Comparison of ENCODE assay signal across 8 mouse cellular contexts in genomic region chr2:69713626-69714014, GRCm38 (mm10). TPM values are rescaled to one million over a fixed set of nuclear protein-coding genes. Genes with fewer than 3 reads are reported as not detected.
DNase-seq lines count a peak whose midpoint lies in the region; ATAC-seq and TF ChIP-seq lines count a peak whose summit lies in the region.

No protein-coding gene starts in this region.

- intact Hi-C loops in gastrocnemius, adult 2 months (cut with DNase I): loop anchor here (1.0 kb wide), 1 partner anchor 9 kb away; the partner anchor contains the start of gene Ppig

- 31% methylated on average over 4 of the region's 4 CpGs for WGBS in liver, embryonic 14.5 days (ENCODE audit: insufficient replicate concordance)
- 18% methylated on average over 4 of the region's 4 CpGs for WGBS in thymus, adult 2 months

- H3K27me3 ChIP-seq in testis, adult 2 months (ENCODE audit: control insufficient read depth, insufficient read depth, low read length): no peaks in the 10 kb centered on the region
- no peaks in the 10 kb centered on the region for H3K27me3 ChIP-seq in liver, embryonic 14.5 days (ENCODE audit: control insufficient read depth, insufficient read depth, low read length)
- no peaks in the 10 kb centered on the region for H3K27me3 ChIP-seq in thymus, adult 2 months (ENCODE audit: control insufficient read depth, insufficient read depth, low read length)

- H3K36me3 ChIP-seq in testis, adult 2 months (ENCODE audit: control insufficient read depth, insufficient read depth, low read length): no peaks in the 10 kb centered on the region
- no peaks in the 10 kb centered on the region for H3K36me3 ChIP-seq in liver, embryonic 14.5 days (replicated peaks; ENCODE audit: control insufficient read depth, insufficient read depth, low read depth)
- H3K36me3 ChIP-seq in thymus, adult 2 months (ENCODE audit: control insufficient read depth, insufficient read depth, low read length): no peaks in the 10 kb centered on the region

- no peak for TF ChIP-seq CTCF in gastrocnemius, adult 2 months (IDR thresholded peaks at IDR 0.05)
- TF ChIP-seq CTCF in testis, adult 2 months (IDR thresholded peaks at IDR 0.05; ENCODE audit: control insufficient read depth, insufficient read depth, insufficient replicate concordance, low read depth, low read length): no peak
- TF ChIP-seq CTCF in liver, embryonic 14.5 days (IDR thresholded peaks at IDR 0.05; ENCODE audit: low read depth): no peak
- TF ChIP-seq CTCF in thymus, adult 2 months (IDR thresholded peaks at IDR 0.05; ENCODE audit: borderline replicate concordance, control insufficient read depth, extremely low read depth, insufficient read depth, low read length, poor library complexity): no peak

- peak overlapping the region; percentile 66 for H3K4me2 ChIP-seq in liver, embryonic 14.5 days (ENCODE audit: low read depth)

- no peak for DNase-seq in gastrocnemius, adult 2 months
- no peak for DNase-seq in gastrocnemius, postnatal 4 days (ENCODE audit: low spot score in 2 of 2)
- no peak for DNase-seq in testis, postnatal 10 days (ENCODE audit: low spot score)
- DNase-seq in liver, embryonic 14.5 days (ENCODE audit: low read depth in 3 of 3, low spot score in 3 of 3): no peak
- DNase-seq in thymus, adult 2 months: no peak
- DNase-seq in cerebellum, adult 18-20 months: no peak
- no peak for DNase-seq in right cerebral cortex, adult 2 months (ENCODE audit: low spot score in 2 of 2)

- no peak for TF ChIP-seq EP300 in liver, embryonic 14.5 days (IDR thresholded peaks at IDR 0.05; ENCODE audit: low read depth)

- H3K9ac ChIP-seq in liver, embryonic 14.5 days (replicated peaks): no peak overlapping the region

- no peaks in the 10 kb centered on the region for H3K9me3 ChIP-seq in liver, embryonic 14.5 days (ENCODE audit: control insufficient read depth, low read length)

- no peak for TF ChIP-seq POLR2A in testis, adult 2 months (IDR thresholded peaks at IDR 0.05; ENCODE audit: control insufficient read depth, low read depth, low read length)
- TF ChIP-seq POLR2A in thymus, adult 2 months (IDR thresholded peaks at IDR 0.05; ENCODE audit: control insufficient read depth, extremely low read depth, insufficient read depth, low read length, poor library complexity): no peak

- H3K4me3 ChIP-seq in gastrocnemius, adult 2 months: peak overlapping the region; percentile 80
- peak overlapping the region; percentile 97 for H3K4me3 ChIP-seq in testis, adult 2 months (ENCODE audit: control insufficient read depth, low read depth, low read length)
- peak overlapping the region in 1 of 2 experiments; percentile 63; a peak in 2 of 4 replicates for H3K4me3 ChIP-seq in liver, embryonic 14.5 days (ENCODE audit: insufficient read depth in 1 of 2, low read depth in 2 of 2, low read length in 2 of 2)
- no peak overlapping the region for H3K4me3 ChIP-seq in thymus, adult 2 months (ENCODE audit: control insufficient read depth, insufficient read depth, low read length)

- peak overlapping the region; percentile 95 for H3K27ac ChIP-seq in gastrocnemius, adult 2 months
- no peak overlapping the region for H3K27ac ChIP-seq in testis, adult 2 months (ENCODE audit: control insufficient read depth, insufficient read depth, low read depth, low read length)
- no peak overlapping the region for H3K27ac ChIP-seq in liver, embryonic 14.5 days
- H3K27ac ChIP-seq in thymus, adult 2 months (ENCODE audit: control insufficient read depth, insufficient read depth, low read length): no peak overlapping the region

- ATAC-seq in liver, embryonic 14.5 days (ENCODE audit: insufficient read depth): no peak

- peaks cover 5% of the 10 kb centered on the region for H3K4me1 ChIP-seq in testis, adult 2 months (ENCODE audit: control insufficient read depth, insufficient read depth, low read length)
- peaks cover 0 to 2% of the 10 kb centered on the region in 2 experiments; a peak in 1 of 4 replicates for H3K4me1 ChIP-seq in liver, embryonic 14.5 days (replicated peaks; ENCODE audit: control insufficient read depth in 2 of 2, insufficient read depth in 2 of 2, low read length in 1 of 2)
- no peaks in the 10 kb centered on the region for H3K4me1 ChIP-seq in thymus, adult 2 months (replicated peaks; ENCODE audit: control insufficient read depth, insufficient read depth, low read length)

RNA-seq across cellular contexts. Expression of gene Fastkd1, which starts 0.3 kb away (rescaled TPM):
- total RNA-seq in gastrocnemius, adult 2 months (2021): 10 to 100 TPM; 15.2 to 20.3 TPM
- total RNA-seq in gastrocnemius, postnatal 4 days (2021): 10 to 100 TPM; 12.6 to 15.8 TPM
- polyA plus RNA-seq in testis, adult 2 months (2012; rRNA removed): 6.2 and 7.8 TPM in 2 replicates
- 2.1 and 3.2 TPM in 2 replicates for polyA plus RNA-seq in liver, embryonic 14.5 days (2012; rRNA removed)
- polyA plus RNA-seq in liver, embryonic 14.5 days (2014; fragmentation: Nextera tagmentation; extraction: Ambion mirVana): 3.5 and 4.6 TPM in 2 replicates
- polyA plus RNA-seq in thymus, adult 2 months (2012; rRNA removed): 5.4 and 5.9 TPM in 2 replicates

RNA-seq across cellular contexts. Expression of gene Ppig, which starts 8.7 kb away (rescaled TPM):
- total RNA-seq in gastrocnemius, adult 2 months (2021): 10 to 100 TPM; 31.8 to 35.3 TPM
- total RNA-seq in gastrocnemius, postnatal 4 days (2021): 10 to 100 TPM; 44.2 to 63.2 TPM
- 8.4 and 15.3 TPM in 2 replicates for polyA plus RNA-seq in testis, adult 2 months (2012; rRNA removed)
- 5.5 and 10.0 TPM in 2 replicates for polyA plus RNA-seq in liver, embryonic 14.5 days (2012; rRNA removed)
- 58.7 and 60.2 TPM in 2 replicates for polyA plus RNA-seq in liver, embryonic 14.5 days (2014; fragmentation: Nextera tagmentation; extraction: Ambion mirVana)
- polyA plus RNA-seq in thymus, adult 2 months (2012; rRNA removed): 2.2 and 2.7 TPM in 2 replicates

RNA-seq across cellular contexts. Expression of gene Klhl41, which starts 43.7 kb away (rescaled TPM):
- 100 to 1,000 TPM; 511 to 652 TPM for total RNA-seq in gastrocnemius, adult 2 months (2021)
- 100 to 1,000 TPM; 564 to 620 TPM for total RNA-seq in gastrocnemius, postnatal 4 days (2021)
- polyA plus RNA-seq in testis, adult 2 months (2012; rRNA removed): 2.4 and 2.7 TPM in 2 replicates
- polyA plus RNA-seq in liver, embryonic 14.5 days (2012; rRNA removed): 0.02 and 0.04 TPM in 2 replicates
- not detected in 2 replicates for polyA plus RNA-seq in liver, embryonic 14.5 days (2014; fragmentation: Nextera tagmentation; extraction: Ambion mirVana)
- 0.43 TPM in 1 of 2 replicates, not detected in the other for polyA plus RNA-seq in thymus, adult 2 months (2012; rRNA removed)
